Mouse (Mus musculus) midbrain, postnatal 0 days (tissue): ENCODE results near the gene Krt222. TPM values are rescaled to one million over a fixed set of nuclear protein-coding genes. Genes with fewer than 3 reads are reported as not detected.
A peak's percentile ranks its signal among the peaks of the same experiment; 100 is the strongest.

Experiments
- ATAC-seq: fragments of 200-750 bp; cut with Nextera tagmentation; 2 replicates; pipeline ENCODE4 v1.8.0; 2017; ENCODE audit warnings: moderate number of reproducible peaks, mild to moderate bottlenecking, moderate TSS enrichment, moderate library complexity; ENCODE audit not compliant: low FRiP score
- DNase-seq: peaks from one replicate; pipeline ENCODE4 v3.0.0-alpha.2; 2015; ENCODE audit warnings: low spot score
- H3K27ac ChIP-seq: fragments of 300-500 bp; sonication (generic); 2 replicates; pipeline ENCODE4 v1.5.1; 2014; ENCODE audit warnings: low read depth, mild to moderate bottlenecking, low read length, mixed read lengths
- H3K27me3 ChIP-seq: fragments of 300-500 bp; sonication (generic); 2 replicates; pipeline ENCODE4 v1.6.1; 2014; ENCODE audit warnings: low read length, control low read depth, mixed read lengths; ENCODE audit not compliant: insufficient read depth
- H3K36me3 ChIP-seq: fragments of 300-500 bp; sonication (generic); 2 replicates; pipeline ENCODE4 v1.6.1; 2014; ENCODE audit warnings: low read length, control low read depth, mixed read lengths; ENCODE audit not compliant: insufficient read depth
- H3K4me1 ChIP-seq: fragments of 300-500 bp; sonication (generic); 2 replicates; pipeline ENCODE4 v1.6.1; 2014; ENCODE audit warnings: mild to moderate bottlenecking, control low read depth, antibody characterized with exemption, low read length, mixed read lengths; ENCODE audit not compliant: insufficient read depth
- H3K4me2 ChIP-seq: fragments of 300-500 bp; sonication (generic); 2 replicates; pipeline ENCODE4 v1.6.1; 2014; ENCODE audit warnings: low read depth, mild to moderate bottlenecking, low read length, mixed read lengths; ENCODE audit not compliant: poor library complexity, severe bottlenecking
- H3K4me3 ChIP-seq: fragments of 300-500 bp; sonication (generic); 2 replicates; pipeline ENCODE4 v1.5.1; 2014; ENCODE audit warnings: low read depth, mild to moderate bottlenecking, low read length, moderate library complexity
- H3K9ac ChIP-seq: fragments of 300-500 bp; sonication (generic); replicated peaks from 2 replicates; pipeline ENCODE4 v1.6.1; 2014; ENCODE audit warnings: mild to moderate bottlenecking, low read length, moderate library complexity, mixed read lengths; ENCODE audit not compliant: poor library complexity, severe bottlenecking
- H3K9me3 ChIP-seq: fragments of 300-500 bp; sonication (generic); 2 replicates; pipeline ENCODE4 v1.6.1; 2016; ENCODE audit warnings: low read length, control low read depth
- CTCF ChIP-seq: IDR thresholded peaks from 2 replicates; pipeline ENCODE4 v1.5.1; 2016; ENCODE audit warnings: antibody characterized with exemption, mild to moderate bottlenecking
- WGBS: fragments of 180-500 bp; shearing (Covaris S2); extraction: QIAGEN DNeasy Blood & Tissue Kit; methylation state at CpG from one replicate; pipeline ENCODE4 v1.1.7; 2014; 5-methylcytosine and 5-hydroxymethylcytosine counted together
- polyA plus RNA-seq: library from polyadenylated mRNA; unstranded; fragments of >200 nt; fragmentation: Nextera tagmentation; extraction: Ambion mirVana; gene quantifications from 2 replicates; pipeline ENCODE4 v1.2.1, GENCODE M21; 2015
- total RNA-seq: library from RNA; depleted of rRNA; stranded (reverse); fragments of >200 nt; gene quantifications from 2 replicates; pipeline ENCODE4 v1.2.3, GENCODE M21; 2014; rRNA removed

Gene Krt222
- total and polyA plus RNA-seq, 2 experiments from 2014 or later = 11.6 to 13.6 TPM

DNA sequence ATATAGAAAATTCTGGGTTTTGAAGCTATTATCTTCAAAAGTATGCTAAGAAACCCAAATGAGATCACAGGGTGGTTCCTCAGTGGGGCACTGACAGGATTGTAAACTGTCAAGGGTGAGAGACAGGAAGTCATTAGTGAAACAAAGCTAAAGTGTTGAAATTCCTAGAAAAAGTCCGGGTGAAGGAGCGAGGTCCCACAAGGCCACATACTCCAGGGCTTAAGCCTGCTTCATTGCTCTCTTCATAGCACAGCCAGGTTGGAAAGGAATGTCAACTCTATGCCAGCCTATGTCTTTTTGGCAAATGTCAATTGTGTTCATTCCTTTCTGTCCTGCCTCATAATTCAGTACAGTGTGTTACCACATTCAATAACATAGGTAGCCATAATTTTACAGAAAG, 36.4 kb downstream of the Krt222 start:
- Histone ChIP-seq H3K4me2 (no peak overlapping the region), H3K9ac (no peak overlapping the region), H3K27ac (no peak overlapping the region), H3K4me3 (no peak overlapping the region), H3K27me3 (no peaks in the 10 kb centered on the region), H3K9me3 (no peaks in the 10 kb centered on the region), H3K4me1 (no peaks in the 10 kb centered on the region), H3K36me3 (peaks cover 22% of the 10 kb centered on the region)
- no peak for TF ChIP-seq CTCF
- ATAC-seq (no peak), DNase-seq (no peak)
- WGBS = 42% methylated on average over 2 of the region's 2 CpGs

DNA sequence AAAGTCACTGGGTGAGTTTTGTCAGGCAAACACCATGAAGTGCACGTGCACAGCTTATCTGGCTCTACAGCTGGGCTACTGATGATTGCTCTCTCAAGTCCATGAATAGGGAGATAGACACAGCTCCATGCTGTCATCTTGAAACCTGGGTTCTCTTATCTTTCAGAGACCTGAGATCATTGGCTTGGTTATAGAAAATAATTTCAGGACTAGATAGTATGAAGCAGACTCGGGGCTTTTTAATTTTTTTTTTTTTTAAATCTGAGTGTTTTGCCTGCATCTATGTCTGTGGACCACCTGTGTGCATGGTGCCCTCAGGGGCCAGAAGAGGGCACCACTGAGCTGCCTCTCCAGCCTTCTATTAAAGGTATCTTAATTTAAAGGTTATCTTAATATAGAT, 36.9 kb downstream of the Krt222 start:
- no peak overlapping the region for H3K9ac ChIP-seq
- H3K4me1 ChIP-seq = no peaks in the 10 kb centered on the region
- ATAC-seq = no peak
- no peaks in the 10 kb centered on the region for H3K9me3 ChIP-seq
- peaks cover 17% of the 10 kb centered on the region for H3K36me3 ChIP-seq
- no peak overlapping the region for H3K27ac ChIP-seq
- no peak overlapping the region for H3K4me2 ChIP-seq
- peak; percentile 72 for TF ChIP-seq CTCF
- DNase-seq = peak; percentile 46
- no peaks in the 10 kb centered on the region for H3K27me3 ChIP-seq
- no peak overlapping the region for H3K4me3 ChIP-seq
- WGBS = 36% methylated on average over 2 of the region's 2 CpGs

DNA sequence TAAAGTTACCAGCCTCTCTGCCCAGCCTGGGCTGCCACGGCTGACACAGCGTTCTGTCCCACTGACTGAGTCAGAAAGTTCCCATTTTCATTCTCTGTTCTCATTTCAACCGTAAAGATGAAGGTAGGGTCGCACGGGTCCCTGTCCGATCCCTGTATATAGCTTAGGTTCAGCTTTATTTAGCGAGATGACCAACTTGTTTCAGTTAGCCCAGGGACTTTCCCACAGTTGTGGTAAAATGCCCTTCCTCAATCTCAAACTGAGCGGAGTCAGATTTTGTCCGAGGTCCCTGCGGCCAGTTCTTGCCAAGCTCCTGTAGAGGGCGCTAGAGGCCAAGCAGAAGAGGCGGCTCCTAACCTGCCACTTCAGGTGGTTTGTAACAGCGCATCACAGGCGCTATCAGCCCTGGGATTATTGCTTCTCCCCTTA, 54.7 kb downstream of the Krt222 start:
- Histone ChIP-seq H3K4me3 (no peak overlapping the region), H3K9me3 (no peaks in the 10 kb centered on the region), H3K4me2 (no peak overlapping the region), H3K4me1 (no peaks in the 10 kb centered on the region), H3K9ac (no peak overlapping the region), H3K27ac (no peak overlapping the region), H3K27me3 (no peaks in the 10 kb centered on the region), H3K36me3 (no peaks in the 10 kb centered on the region)
- peak; percentile 87 for TF ChIP-seq CTCF
- WGBS = 26% methylated on average over 14 of the region's 14 CpGs
- no peak for ATAC-seq
- peak; percentile 54 for DNase-seq

DNA sequence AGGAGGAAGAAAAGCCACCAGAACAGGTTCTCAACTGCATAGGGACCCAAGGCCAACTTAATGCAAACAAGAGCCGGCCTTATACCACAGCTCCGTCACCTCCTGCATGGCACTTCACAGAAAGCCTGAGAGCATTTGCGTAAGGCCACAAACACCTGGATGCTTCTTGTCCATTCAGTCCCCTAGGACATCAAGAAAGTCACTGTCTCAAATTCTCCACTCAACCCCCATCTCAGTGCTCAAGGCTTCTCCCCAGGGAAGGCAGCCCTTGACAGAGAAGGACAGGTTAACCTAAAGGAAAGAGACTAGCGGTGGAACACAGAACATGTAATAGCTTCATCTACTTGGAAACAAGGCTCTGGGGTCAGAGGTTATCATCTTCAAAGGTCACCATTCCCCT, 56.5 kb downstream of the Krt222 start:
- no peaks in the 10 kb centered on the region for H3K9me3 ChIP-seq
- H3K4me2 ChIP-seq = no peak overlapping the region
- H3K27me3 ChIP-seq = no peaks in the 10 kb centered on the region
- no peak for TF ChIP-seq CTCF
- H3K36me3 ChIP-seq = no peaks in the 10 kb centered on the region
- WGBS = 92% methylated on average over 4 of the region's 4 CpGs
- DNase-seq (no peak), ATAC-seq (no peak)
- H3K9ac ChIP-seq = no peak overlapping the region
- H3K4me3 ChIP-seq = no peak overlapping the region
- H3K27ac ChIP-seq = no peak overlapping the region
- no peaks in the 10 kb centered on the region for H3K4me1 ChIP-seq

DNA sequence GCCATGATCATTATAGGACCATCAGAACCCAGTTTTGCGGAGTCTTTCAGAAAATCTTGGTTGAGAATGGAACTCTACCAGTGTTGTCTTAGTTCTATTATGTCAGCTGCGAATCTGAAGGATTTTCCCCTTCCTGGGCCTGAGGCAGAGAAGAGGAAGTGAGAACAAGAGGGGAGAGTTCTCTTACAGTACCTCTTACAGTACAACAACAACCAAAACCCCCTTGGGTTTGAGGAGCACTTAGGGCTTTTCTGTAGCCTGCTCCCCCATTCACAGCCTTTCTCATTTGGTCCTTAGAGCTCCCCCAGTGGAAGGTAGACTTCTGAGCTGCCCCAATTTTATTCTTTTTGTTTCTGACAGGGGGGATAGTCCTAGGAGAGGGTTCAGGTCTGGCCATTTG, 57.0 kb downstream of the Krt222 start:
- Histone ChIP-seq H3K4me2 (no peak overlapping the region), H3K27ac (no peak overlapping the region), H3K36me3 (no peaks in the 10 kb centered on the region), H3K9ac (no peak overlapping the region), H3K9me3 (no peaks in the 10 kb centered on the region), H3K4me1 (no peaks in the 10 kb centered on the region), H3K27me3 (no peaks in the 10 kb centered on the region), H3K4me3 (no peak overlapping the region)
- WGBS = 74% methylated on average over 2 of the region's 2 CpGs
- no peak for TF ChIP-seq CTCF
- ATAC-seq (no peak), DNase-seq (no peak)

Other genes starting within 250 kb of the Krt222 start
- 13.9 and 21.1 TPM in 2 replicates for gene Top2a, start 219.9 kb downstream of the Krt222 start, total RNA-seq
- 7.4 and 10.0 TPM in 2 replicates for gene Top2a, start 219.9 kb downstream of the Krt222 start, polyA plus RNA-seq
- 78.8 and 96.7 TPM in 2 replicates for gene Igfbp4, start 202.8 kb downstream of the Krt222 start, total RNA-seq
- 92.4 and 104 TPM in 2 replicates for gene Igfbp4, start 202.8 kb downstream of the Krt222 start, polyA plus RNA-seq
- 0.38 TPM in 2 replicates for gene Tns4, start 154.8 kb downstream of the Krt222 start, total RNA-seq
- 0.17 and 0.26 TPM in 2 replicates for gene Tns4, start 154.8 kb downstream of the Krt222 start, polyA plus RNA-seq
- gene Ccr7, start 89.0 kb downstream of the Krt222 start, total RNA-seq = not detected in 2 replicates
- gene Ccr7, start 89.0 kb downstream of the Krt222 start, polyA plus RNA-seq = not detected in 2 replicates
- gene Smarce1, start 13.1 kb downstream of the Krt222 start, total RNA-seq = 94.9 and 116 TPM in 2 replicates
- 170 and 184 TPM in 2 replicates for gene Smarce1, start 13.1 kb downstream of the Krt222 start, polyA plus RNA-seq
- gene Krt24, start 41.2 kb upstream of the Krt222 start, total RNA-seq = not detected in 2 replicates
- 0.07 and 0.21 TPM in 2 replicates for gene Krt24, start 41.2 kb upstream of the Krt222 start, polyA plus RNA-seq
- gene Krt25, start 78.9 kb upstream of the Krt222 start, total RNA-seq = 0.11 and 0.19 TPM in 2 replicates
- gene Krt25, start 78.9 kb upstream of the Krt222 start, polyA plus RNA-seq = 0.29 and 0.54 TPM in 2 replicates
- 0.11 and 1.2 TPM in 2 replicates for gene Krt26, start 93.9 kb upstream of the Krt222 start, total RNA-seq
- gene Krt26, start 93.9 kb upstream of the Krt222 start, polyA plus RNA-seq = 0.46 and 0.54 TPM in 2 replicates
- gene Krt27, start 107.0 kb upstream of the Krt222 start, total RNA-seq = 1.0 TPM in 1 of 2 replicates, not detected in the other
- 0.22 and 0.28 TPM in 2 replicates for gene Krt27, start 107.0 kb upstream of the Krt222 start, polyA plus RNA-seq
- 0.93 TPM in 1 of 2 replicates, not detected in the other for gene Krt28, start 130.8 kb upstream of the Krt222 start, total RNA-seq
- 0.33 and 0.66 TPM in 2 replicates for gene Krt28, start 130.8 kb upstream of the Krt222 start, polyA plus RNA-seq
- 6.7 and 18.3 TPM in 2 replicates for gene Krt10, start 145.3 kb upstream of the Krt222 start, total RNA-seq
- 35.7 and 39.2 TPM in 2 replicates for gene Krt10, start 145.3 kb upstream of the Krt222 start, polyA plus RNA-seq
- 2.0 TPM in 1 of 2 replicates, not detected in the other for gene Krt12, start 178.2 kb upstream of the Krt222 start, total RNA-seq
- gene Krt12, start 178.2 kb upstream of the Krt222 start, polyA plus RNA-seq = 0.21 and 0.31 TPM in 2 replicates
- gene Krt20, start 194.1 kb upstream of the Krt222 start, total RNA-seq = not detected in 2 replicates
- gene Krt20, start 194.1 kb upstream of the Krt222 start, polyA plus RNA-seq = 0.13 and 0.36 TPM in 2 replicates
- 0.16 TPM in 1 of 2 replicates, not detected in the other for gene Krt23, start 249.1 kb upstream of the Krt222 start, total RNA-seq
- 0.32 TPM in 1 of 2 replicates, not detected in the other for gene Krt23, start 249.1 kb upstream of the Krt222 start, polyA plus RNA-seq